Comparison of ENCODE assay signal across 14 mouse cellular contexts in the genomic region with DNA sequence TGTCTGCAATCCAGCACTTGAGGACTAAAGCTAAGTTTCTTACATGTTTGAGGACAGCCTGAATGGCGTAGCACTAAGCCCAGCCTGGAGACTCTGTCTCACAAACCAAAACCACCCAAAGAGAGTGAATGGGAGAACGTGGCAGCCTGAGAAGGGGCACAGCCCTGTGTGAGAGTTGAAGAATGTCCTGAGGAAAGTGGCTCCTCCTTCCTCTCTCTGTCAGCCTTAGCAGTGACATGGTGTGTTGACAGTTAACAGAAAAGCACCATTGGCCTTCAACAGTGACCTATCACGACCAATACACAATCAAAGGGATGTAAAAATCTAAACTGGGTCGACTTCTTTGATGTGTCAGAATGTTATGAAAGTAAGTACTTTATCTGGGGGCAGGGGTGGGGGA.
"Had no signal": no experiment of that assay in that cellular context is flagged by ENCODE, and none has a peak within 500 bp of the region (broad histone marks: within the 10 kb centered on the region; RNA-seq: fewer than 3 reads in every experiment).

No protein-coding gene starts in this region.

- H3K36me3 ChIP-seq: limb, embryonic 12.5 days; liver, embryonic 13.5 days; midbrain, embryonic 15.5 days; neural tube, embryonic 12.5 days had no signal

- ATAC-seq: intestine, postnatal 0 days; midbrain, embryonic 15.5 days had no signal

- H3K4me1 ChIP-seq: limb, embryonic 12.5 days; liver, embryonic 13.5 days; megakaryocyte, embryonic 14.5 days; midbrain, embryonic 15.5 days; neural tube, embryonic 12.5 days had no signal

- H3K9me3 ChIP-seq: limb, embryonic 12.5 days; liver, embryonic 13.5 days; megakaryocyte, embryonic 14.5 days; midbrain, embryonic 15.5 days; neural tube, embryonic 12.5 days had no signal

- H3K27ac ChIP-seq: limb, embryonic 12.5 days; liver, embryonic 13.5 days; macrophage; midbrain, embryonic 15.5 days; neural tube, embryonic 12.5 days; stomach, postnatal 0 days had no signal

- H3K4me3 ChIP-seq: limb, embryonic 12.5 days; liver, embryonic 13.5 days; megakaryocyte, embryonic 14.5 days; midbrain, embryonic 15.5 days; neural tube, embryonic 12.5 days had no signal

- H3K9ac ChIP-seq: limb, embryonic 12.5 days; liver, embryonic 13.5 days; midbrain, embryonic 15.5 days; neural tube, embryonic 12.5 days had no signal

- DNase-seq: kidney, adult 8-10 months; kidney, postnatal 36 days; layer of hippocampus, adult 9-11 months; liver; liver, embryonic 13.5 days; thymus, postnatal 4 days had no signal

- H3K27me3 ChIP-seq: limb, embryonic 12.5 days; liver, embryonic 13.5 days; megakaryocyte, embryonic 14.5 days; midbrain, embryonic 15.5 days; neural tube, embryonic 12.5 days had no signal

- H3K4me2 ChIP-seq: limb, embryonic 12.5 days; liver, embryonic 13.5 days; midbrain, embryonic 11.5 days; midbrain, embryonic 15.5 days; neural tube, embryonic 12.5 days had no signal
